Mouse (Mus musculus): ENCODE data around the gene Lin52. TPM values are rescaled to one million over a fixed set of nuclear protein-coding genes. Genes with fewer than 3 reads are reported as not detected.
A peak's percentile ranks its signal among the peaks of the same experiment; 100 is the strongest.

Lin52 gene
- polyA plus RNA-seq, 1 experiment from 2014 or later, result 36.0 TPM

DNA sequence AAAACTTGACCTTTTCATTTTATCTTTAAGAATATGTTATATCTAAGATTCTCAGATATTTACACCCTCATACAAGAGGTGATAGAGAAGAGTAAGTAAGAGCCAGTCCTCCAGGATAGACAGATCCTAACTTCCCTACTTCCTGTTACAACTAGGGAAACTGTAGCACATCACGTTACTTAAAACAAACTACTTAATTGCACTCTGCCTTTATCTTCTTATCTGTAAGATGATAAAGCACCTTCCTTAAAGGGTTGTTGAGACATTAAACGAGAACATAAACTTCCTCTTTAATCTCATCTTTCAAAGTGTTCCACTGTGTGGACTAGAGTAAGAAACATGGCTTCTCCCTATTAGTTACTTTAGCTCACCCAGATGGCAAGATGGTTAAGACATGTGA is 12.5 kb upstream of the Lin52 start:
- H3K9ac ChIP-seq (replicated peaks), result no peak overlapping the region
- no peak overlapping the region for H3K4me2 ChIP-seq (replicated peaks)
- ATAC-seq (ENCODE audit: low FRiP score, low read depth), result no peak
- no peak overlapping the region for H3K27ac ChIP-seq (replicated peaks)
- no peaks in the 10 kb centered on the region for H3K36me3 ChIP-seq
- H3K27me3 ChIP-seq, result no peaks in the 10 kb centered on the region
- no peak overlapping the region for H3K4me3 ChIP-seq
- WGBS, result 90% methylated on average over 2 of the region's 2 CpGs
- H3K9me3 ChIP-seq, result no peaks in the 10 kb centered on the region
- H3K4me1 ChIP-seq, result no peaks in the 10 kb centered on the region

DNA sequence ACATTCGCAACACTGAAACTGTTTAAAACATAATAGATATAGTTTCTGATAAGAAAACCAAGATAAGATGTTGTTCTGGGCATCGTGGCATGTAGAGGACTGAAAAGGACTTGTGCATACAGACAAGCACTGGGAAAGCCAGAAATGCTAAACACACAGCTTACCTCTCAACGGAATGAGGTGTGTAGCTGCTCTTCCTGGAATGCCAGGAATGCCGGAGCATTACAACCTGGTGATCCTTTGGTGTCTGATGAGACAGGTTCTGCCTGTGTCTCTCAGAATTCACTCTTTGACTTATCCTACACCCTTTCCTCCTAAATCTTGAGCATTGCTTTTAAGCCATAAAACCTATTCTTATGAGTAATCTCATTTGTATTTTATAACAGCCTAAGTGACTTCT is 8.7 kb upstream of the Lin52 start:
- H3K36me3 ChIP-seq, result no peaks in the 10 kb centered on the region
- no peak overlapping the region for H3K4me2 ChIP-seq (replicated peaks)
- ATAC-seq (ENCODE audit: low FRiP score, low read depth), result no peak
- no peaks in the 10 kb centered on the region for H3K9me3 ChIP-seq
- H3K9ac ChIP-seq (replicated peaks), result no peak overlapping the region
- no peaks in the 10 kb centered on the region; the same call in 1 of the 2 replicates for H3K27me3 ChIP-seq
- WGBS, result 78% methylated on average over 4 of the region's 4 CpGs
- no peaks in the 10 kb centered on the region for H3K4me1 ChIP-seq
- H3K27ac ChIP-seq (replicated peaks), result no peak overlapping the region
- H3K4me3 ChIP-seq, result no peak overlapping the region

DNA sequence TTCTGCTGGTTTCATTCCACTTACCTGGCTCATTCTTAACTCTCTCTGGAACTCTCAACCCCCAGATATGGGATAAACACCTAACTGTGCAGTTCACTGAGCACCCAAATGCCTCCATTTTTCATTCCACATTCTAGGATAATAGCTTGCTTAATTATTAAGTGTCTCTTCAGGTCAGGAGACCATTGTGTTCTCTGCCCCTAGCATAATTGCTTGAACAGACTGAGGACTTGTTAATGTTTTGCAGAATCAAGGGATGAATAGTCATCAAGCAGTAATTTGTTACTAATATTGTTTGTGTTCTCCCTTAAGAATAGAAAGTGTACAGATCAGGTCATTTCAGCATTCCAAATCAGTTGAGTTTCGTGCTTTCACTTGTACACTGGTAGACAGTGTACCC is 3.8 kb upstream of the Lin52 start:
- Histone ChIP-seq H3K4me2 (replicated peaks) (no peak overlapping the region), H3K9me3 (no peaks in the 10 kb centered on the region), H3K27ac (replicated peaks) (no peak overlapping the region), H3K9ac (replicated peaks) (no peak overlapping the region), H3K4me1 (peaks cover 14% of the 10 kb centered on the region), H3K27me3 (no peaks in the 10 kb centered on the region; the same call in 1 of the 2 replicates), H3K36me3 (no peaks in the 10 kb centered on the region), H3K4me3 (no peak overlapping the region)
- WGBS, result 73% methylated on average over 1 of the region's 1 CpGs
- no peak for ATAC-seq (ENCODE audit: low FRiP score, low read depth)

DNA sequence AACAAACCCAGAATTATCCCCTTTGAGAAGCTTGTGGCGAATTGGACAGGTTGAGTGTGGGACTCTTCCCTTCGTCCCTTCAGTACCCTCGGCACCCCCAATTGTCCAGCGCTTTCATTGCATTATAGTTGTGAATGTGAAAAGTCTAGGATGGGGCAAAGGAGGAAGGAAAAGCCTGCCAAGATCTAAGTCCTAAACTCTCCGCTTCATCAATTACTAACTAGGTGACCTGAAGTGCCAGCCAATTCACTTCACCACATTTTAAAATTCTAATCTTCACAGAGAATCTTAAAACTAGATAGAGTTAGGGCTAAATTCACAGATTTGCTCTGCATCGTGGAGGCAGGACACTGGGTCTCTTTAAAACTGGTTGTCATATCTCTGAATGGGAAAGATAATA is 3.0 kb upstream of the Lin52 start:
- Histone ChIP-seq H3K4me3 (no peak overlapping the region), H3K27me3 (no peaks in the 10 kb centered on the region; the same call in 1 of the 2 replicates), H3K27ac (replicated peaks) (no peak overlapping the region), H3K4me2 (replicated peaks) (no peak overlapping the region), H3K9me3 (no peaks in the 10 kb centered on the region), H3K36me3 (no peaks in the 10 kb centered on the region), H3K9ac (replicated peaks) (no peak overlapping the region), H3K4me1 (peaks cover 16% of the 10 kb centered on the region)
- ATAC-seq (ENCODE audit: low FRiP score, low read depth), result no peak
- WGBS, result 81% methylated on average over 6 of the region's 6 CpGs

DNA sequence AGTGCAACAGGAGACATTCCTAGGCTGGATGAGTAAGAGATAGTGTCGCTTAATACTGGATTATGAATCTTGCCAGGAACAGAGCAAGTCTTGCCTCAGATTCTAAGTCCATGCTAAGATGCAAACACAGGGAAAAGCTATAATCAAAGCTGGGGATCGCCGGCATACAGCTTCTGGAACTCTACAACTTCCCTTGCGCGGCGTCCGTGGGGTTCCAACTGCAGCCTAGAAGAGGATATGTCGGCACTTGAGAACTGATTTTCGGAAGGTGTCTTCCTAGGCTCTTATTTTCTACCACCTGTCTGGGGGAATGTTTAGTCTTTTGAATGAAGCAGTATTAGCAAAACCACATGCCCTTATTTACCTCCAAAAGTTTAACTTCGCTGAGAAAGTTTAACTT is 1.3 kb upstream of the Lin52 start:
- H3K27me3 ChIP-seq, result no peaks in the 10 kb centered on the region; the same call in 1 of the 2 replicates
- H3K9me3 ChIP-seq, result no peaks in the 10 kb centered on the region
- peaks cover 16% of the 10 kb centered on the region for H3K4me1 ChIP-seq
- no peak overlapping the region for H3K27ac ChIP-seq (replicated peaks)
- no peaks in the 10 kb centered on the region for H3K36me3 ChIP-seq
- H3K4me3 ChIP-seq, result peak overlapping the region; percentile 76
- no peak for ATAC-seq (ENCODE audit: low FRiP score, low read depth)
- WGBS, result 51% methylated on average over 10 of the region's 10 CpGs
- no peak overlapping the region for H3K9ac ChIP-seq (replicated peaks)
- H3K4me2 ChIP-seq (replicated peaks), result peak overlapping the region; percentile 87

DNA sequence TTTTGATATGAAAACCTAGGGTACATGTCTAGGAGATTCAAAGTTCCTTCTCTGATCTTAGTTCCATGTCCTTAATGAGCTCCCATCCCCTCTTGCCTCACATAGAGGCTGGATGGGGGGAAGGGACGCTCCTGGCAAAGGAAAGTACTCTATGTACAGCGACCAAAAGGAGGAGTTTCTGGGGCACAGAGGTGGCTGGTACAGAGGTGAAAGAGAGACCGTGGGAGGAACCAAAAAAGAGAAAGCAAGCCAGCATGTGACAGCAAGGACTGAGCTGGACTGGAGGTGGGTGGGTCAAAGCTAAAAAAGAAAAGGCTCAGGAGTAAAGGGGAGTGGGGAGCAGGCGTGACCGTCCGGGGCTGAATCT is 888 bp upstream of the Lin52 start:
- H3K9ac ChIP-seq (replicated peaks), result peak overlapping the region; percentile 69
- no peaks in the 10 kb centered on the region for H3K9me3 ChIP-seq
- peak overlapping the region; percentile 49; the same call in 1 of the 2 replicates for H3K27ac ChIP-seq (replicated peaks)
- ATAC-seq (ENCODE audit: low FRiP score, low read depth), result no peak; the same call in 1 of the 2 replicates
- no peaks in the 10 kb centered on the region for H3K36me3 ChIP-seq
- H3K4me3 ChIP-seq, result peak overlapping the region; percentile 76
- H3K4me2 ChIP-seq (replicated peaks), result peak overlapping the region; percentile 87
- H3K27me3 ChIP-seq, result no peaks in the 10 kb centered on the region; the same call in 1 of the 2 replicates
- peaks cover 16% of the 10 kb centered on the region for H3K4me1 ChIP-seq
- WGBS, result under 1% methylated on average over 6 of the region's 6 CpGs

DNA sequence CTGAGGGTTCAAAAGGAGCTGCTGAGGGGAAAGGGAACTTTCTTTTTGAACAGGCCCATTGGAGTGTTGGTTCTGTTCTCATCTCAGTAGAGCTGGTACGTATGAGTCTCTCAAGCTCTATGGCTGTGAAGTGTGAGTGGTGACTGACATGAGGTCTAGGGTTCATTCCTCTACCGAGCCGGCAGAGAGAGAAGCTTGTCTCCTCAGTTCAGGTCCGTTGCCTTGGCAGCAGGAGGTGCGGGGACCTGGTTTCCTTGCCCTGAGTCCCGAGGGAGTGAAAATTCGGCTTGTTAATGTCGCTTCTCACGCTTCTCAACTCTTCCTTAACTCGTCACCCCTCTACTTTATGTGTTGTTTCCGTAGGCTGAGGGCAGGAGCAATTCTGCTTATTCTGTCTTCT is 579 bp downstream of the Lin52 start:
- Histone ChIP-seq H3K9ac (replicated peaks) (peak overlapping the region; percentile 74), H3K27ac (replicated peaks) (0 out of 2 replicates have a peak overlapping the region, but pooled peaks have one; percentile 61)
- 3% methylated on average over 11 of the region's 11 CpGs for WGBS

DNA sequence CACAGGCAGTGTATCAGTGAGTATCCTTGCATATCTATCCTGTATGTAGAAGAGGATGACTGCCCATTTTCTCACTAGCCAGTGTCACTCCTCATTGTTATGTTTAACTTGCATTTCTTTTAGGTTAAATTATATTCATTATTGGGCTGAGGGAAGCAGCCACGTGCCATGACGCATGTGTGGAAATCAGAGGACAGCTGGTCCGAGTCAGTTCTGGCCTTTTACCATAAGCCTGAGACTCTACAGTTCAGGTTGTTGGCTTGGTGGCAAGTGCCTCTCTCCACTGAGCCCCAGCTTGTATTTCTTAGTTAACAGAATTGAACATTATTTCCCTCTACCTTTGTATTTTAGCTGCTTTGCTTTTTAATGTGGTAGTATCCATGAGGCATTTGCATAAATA is 5.7 kb downstream of the Lin52 start:
- Histone ChIP-seq H3K4me3 (no peak overlapping the region), H3K27me3 (no peaks in the 10 kb centered on the region)

More for the DNA sequence above, 579 bp downstream of the Lin52 start:
- H3K27me3 ChIP-seq, result no peaks in the 10 kb centered on the region
- no peaks in the 10 kb centered on the region for H3K9me3 ChIP-seq
- H3K4me1 ChIP-seq, result peaks cover 16% of the 10 kb centered on the region
- H3K4me3 ChIP-seq, result peak overlapping the region; percentile 76
- no peaks in the 10 kb centered on the region for H3K36me3 ChIP-seq
- H3K4me2 ChIP-seq (replicated peaks), result peak overlapping the region; percentile 87
- ATAC-seq (ENCODE audit: low FRiP score, low read depth), result no peak

DNA sequence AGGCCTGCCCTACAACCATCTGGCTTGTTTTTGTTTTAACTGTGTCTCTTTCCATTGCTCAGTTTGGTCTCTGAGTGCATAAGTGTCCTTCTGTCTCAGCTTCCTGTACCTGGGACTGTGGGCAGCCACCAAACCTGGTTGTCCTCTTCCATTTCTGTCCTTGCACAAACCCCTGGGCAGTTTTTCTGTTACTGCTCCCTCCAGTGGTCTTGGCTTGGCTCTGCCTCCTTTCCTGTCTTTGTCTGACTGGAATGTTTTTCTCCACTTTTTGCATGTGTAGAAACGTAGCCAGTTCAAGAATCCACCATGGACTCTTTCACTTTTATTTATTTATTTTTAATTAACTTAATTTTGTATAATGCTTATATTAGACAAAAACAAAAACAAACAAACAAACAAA is 8.6 kb downstream of the Lin52 start:
- Histone ChIP-seq H3K9ac (replicated peaks) (no peak overlapping the region; the same call in 1 of the 2 replicates), H3K36me3 (peaks cover 46% of the 10 kb centered on the region), H3K27me3 (no peaks in the 10 kb centered on the region), H3K4me2 (replicated peaks) (no peak overlapping the region), H3K4me3 (no peak overlapping the region), H3K27ac (replicated peaks) (no peak overlapping the region), H3K4me1 (no peaks in the 10 kb centered on the region), H3K9me3 (no peaks in the 10 kb centered on the region)
- no peak for ATAC-seq (ENCODE audit: low FRiP score, low read depth)
- 53% methylated on average over 1 of the region's 1 CpGs for WGBS

More for the DNA sequence above, 5.7 kb downstream of the Lin52 start:
- H3K4me2 ChIP-seq (replicated peaks), result no peak overlapping the region
- no peak overlapping the region for H3K9ac ChIP-seq (replicated peaks)
- peaks cover 7% of the 10 kb centered on the region for H3K4me1 ChIP-seq
- 95% methylated on average over 3 of the region's 3 CpGs for WGBS
- peaks cover 29% of the 10 kb centered on the region for H3K36me3 ChIP-seq
- ATAC-seq (ENCODE audit: low FRiP score, low read depth), result no peak
- no peaks in the 10 kb centered on the region for H3K9me3 ChIP-seq
- H3K27ac ChIP-seq (replicated peaks), result no peak overlapping the region

DNA sequence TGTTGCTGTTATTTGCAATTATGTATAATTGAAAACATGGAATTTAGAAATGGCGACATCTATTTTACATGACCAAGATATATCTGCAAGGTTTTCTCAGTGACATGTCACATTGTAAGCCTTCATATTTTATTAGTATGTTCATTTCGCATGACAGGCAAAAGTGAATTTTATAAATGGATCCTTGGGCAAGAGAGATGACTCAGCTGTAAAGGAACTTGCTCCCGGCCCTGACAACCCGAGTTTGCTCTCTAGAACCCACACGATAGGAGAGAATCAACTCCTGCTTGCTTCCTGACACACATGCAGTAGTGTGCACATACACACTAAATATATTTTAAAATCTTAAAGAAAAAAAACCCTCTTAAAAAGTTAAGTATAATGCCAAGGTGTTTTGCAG is 10.2 kb downstream of the Lin52 start:
- Histone ChIP-seq H3K36me3 (peaks cover 46% of the 10 kb centered on the region), H3K4me3 (no peak overlapping the region), H3K9ac (replicated peaks) (no peak overlapping the region), H3K4me2 (replicated peaks) (no peak overlapping the region), H3K9me3 (no peaks in the 10 kb centered on the region), H3K4me1 (no peaks in the 10 kb centered on the region), H3K27ac (replicated peaks) (no peak overlapping the region), H3K27me3 (no peaks in the 10 kb centered on the region)
- WGBS, result 92% methylated on average over 5 of the region's 5 CpGs
- no peak for ATAC-seq (ENCODE audit: low FRiP score, low read depth)

DNA sequence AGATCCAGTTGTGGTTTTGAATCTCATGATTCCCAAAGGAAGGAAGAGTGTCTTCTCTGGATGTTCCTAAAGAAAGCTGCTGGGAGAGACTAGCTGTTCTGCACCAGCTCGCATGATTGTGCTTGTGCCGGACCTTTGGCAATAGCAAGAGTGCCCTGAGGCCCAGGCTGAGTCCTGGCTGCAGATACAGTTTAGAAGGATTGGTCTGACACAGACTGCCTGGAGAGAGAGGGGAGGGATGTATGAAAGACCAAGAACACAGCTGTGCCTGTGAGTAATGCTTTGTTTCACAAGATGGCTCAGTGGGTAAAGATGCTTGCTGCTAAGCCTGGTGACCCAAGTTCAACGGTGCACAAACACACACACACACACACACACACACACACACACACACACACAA is 11.6 kb downstream of the Lin52 start:
- 84% methylated on average over 3 of the region's 3 CpGs for WGBS
- Histone ChIP-seq H3K27ac (replicated peaks) (no peak overlapping the region), H3K9ac (replicated peaks) (no peak overlapping the region), H3K27me3 (no peaks in the 10 kb centered on the region), H3K36me3 (peaks cover 36% of the 10 kb centered on the region), H3K4me3 (no peak overlapping the region), H3K4me2 (replicated peaks) (no peak overlapping the region), H3K9me3 (no peaks in the 10 kb centered on the region), H3K4me1 (no peaks in the 10 kb centered on the region)
- no peak for ATAC-seq (ENCODE audit: low FRiP score, low read depth)

DNA sequence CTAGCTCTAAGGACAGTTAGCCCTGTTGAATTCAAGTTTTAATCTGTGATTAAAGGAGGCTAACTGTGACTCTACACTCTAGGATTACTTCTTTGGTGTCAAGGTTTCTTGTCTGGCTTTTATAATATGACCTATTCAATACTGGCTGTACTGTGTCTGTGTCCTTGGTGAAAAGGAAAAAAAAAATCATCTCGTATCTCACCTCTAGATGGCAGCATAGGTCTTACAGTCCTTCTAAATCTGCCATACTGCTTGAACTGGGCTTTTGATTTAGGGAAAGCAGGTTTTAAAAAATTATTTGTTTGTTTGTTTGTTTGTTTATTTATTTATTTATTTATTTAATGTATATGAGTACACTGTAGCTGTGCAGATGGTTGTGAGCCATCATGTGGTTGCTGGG is 17.5 kb downstream of the Lin52 start:
- WGBS, result 0% methylated on average over 1 of the region's 1 CpGs
- ATAC-seq (ENCODE audit: low FRiP score, low read depth), result no peak

DNA sequence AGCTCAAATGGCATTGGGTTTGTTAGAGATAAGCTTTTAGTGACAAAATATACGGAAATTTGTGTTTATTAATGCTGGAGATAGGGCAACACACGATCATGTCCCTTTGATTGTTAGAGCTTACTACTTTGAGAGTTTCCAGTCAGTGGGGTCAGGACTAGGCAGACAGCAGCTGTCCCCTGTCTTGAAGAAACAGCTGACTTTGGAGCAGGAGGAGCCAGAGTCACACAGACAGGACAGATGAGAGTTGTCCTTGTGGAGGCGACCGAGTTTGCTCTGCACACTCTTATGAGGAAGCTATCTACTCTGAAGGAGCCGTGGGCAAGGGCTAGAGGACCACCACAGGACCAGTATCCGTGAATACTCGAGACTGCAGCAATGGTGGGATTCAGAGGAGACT is 27.7 kb downstream of the Lin52 start:
- Histone ChIP-seq H3K27me3 (0 out of 2 replicates have a peak, but pooled peaks cover 9% of the 10 kb centered on the region), H3K4me1 (no peaks in the 10 kb centered on the region), H3K9ac (replicated peaks) (no peak overlapping the region), H3K9me3 (no peaks in the 10 kb centered on the region), H3K4me2 (replicated peaks) (no peak overlapping the region), H3K27ac (replicated peaks) (no peak overlapping the region), H3K36me3 (peaks cover 6% of the 10 kb centered on the region; the same call in 1 of the 2 replicates), H3K4me3 (no peak overlapping the region)
- WGBS, result 94% methylated on average over 7 of the region's 7 CpGs
- no peak for ATAC-seq (ENCODE audit: low FRiP score, low read depth)

More for the DNA sequence above, 17.5 kb downstream of the Lin52 start:
- Histone ChIP-seq H3K9ac (replicated peaks) (no peak overlapping the region), H3K27ac (replicated peaks) (no peak overlapping the region), H3K4me3 (no peak overlapping the region), H3K4me2 (replicated peaks) (no peak overlapping the region), H3K4me1 (no peaks in the 10 kb centered on the region), H3K36me3 (peaks cover 12% of the 10 kb centered on the region), H3K9me3 (no peaks in the 10 kb centered on the region), H3K27me3 (no peaks in the 10 kb centered on the region)

Measured in midbrain, embryonic 12.5 days (tissue).